Mouse (Mus musculus): ENCODE results near the gene Cntfr. TPM values are rescaled to one million over a fixed set of nuclear protein-coding genes. Genes with fewer than 3 reads are reported as not detected.

Gene Cntfr
- polyA plus RNA-seq, 1 experiment: 101 TPM

GRCm38 (mm10) chr4:41678863-41679262 is 18.0 kb downstream of the Cntfr start:
- WGBS: 57% methylated on average over 6 of the region's 6 CpGs
- H3K4me3 ChIP-seq (replicated peaks; ENCODE audit: insufficient read depth, low read depth, low read length): no peak overlapping the region

DNA sequence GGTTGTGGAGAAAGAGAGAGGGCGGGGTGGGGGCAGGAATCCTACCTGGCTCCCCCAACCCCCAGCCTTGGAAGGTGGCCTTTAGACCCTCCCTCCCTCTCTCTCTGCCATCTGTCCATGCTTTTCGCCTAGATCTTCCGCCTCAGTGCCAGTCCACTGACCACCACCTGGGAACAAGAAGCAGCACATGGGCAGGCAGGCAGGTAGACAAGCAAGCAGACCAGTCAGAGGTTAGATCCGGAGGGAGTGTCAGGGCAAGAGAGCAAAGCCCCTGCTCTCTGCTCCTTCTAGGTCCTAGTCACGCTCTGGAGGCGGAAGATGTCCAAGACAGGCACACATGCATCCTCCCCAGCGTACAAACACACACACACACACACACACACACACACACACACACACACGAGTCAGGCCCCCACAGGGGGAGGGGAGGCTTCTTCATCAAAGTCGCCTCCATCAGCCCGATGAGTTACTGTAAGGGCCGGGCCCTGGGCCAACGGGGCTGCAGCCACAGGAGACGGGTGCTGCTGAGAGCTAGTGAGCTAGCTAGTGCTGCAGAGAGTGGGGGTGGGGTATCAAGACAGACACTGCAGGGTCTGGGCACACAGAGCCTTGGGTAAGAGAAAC is 19.8 kb downstream of the Cntfr start:
- TF ChIP-seq CTCF (IDR thresholded peaks at IDR 0.05; ENCODE audit: borderline replicate concordance, insufficient read depth, low read depth, low read length) (no peak), POLR2A (IDR thresholded peaks at IDR 0.05; ENCODE audit: borderline replicate concordance, insufficient read depth, low read length) (peak; percentile 15; the same call in 1 of the 2 replicates)
- H3K27me3 ChIP-seq (ENCODE audit: control insufficient read depth, insufficient read depth, low read length): no peaks in the 10 kb centered on the region
- WGBS: 12% methylated on average over 13 of the region's 13 CpGs
- DNase-seq: peak; percentile 71 to 82
- H3K4me1 ChIP-seq (ENCODE audit: control insufficient read depth, insufficient read depth, low read length): peaks cover 66% of the 10 kb centered on the region
- H3K4me3 ChIP-seq (replicated peaks; ENCODE audit: insufficient read depth, low read depth, low read length): no peak overlapping the region
- peak overlapping the region; percentile 35 for H3K27ac ChIP-seq (ENCODE audit: insufficient read depth, low read length)

More at GRCm38 (mm10) chr4:41678863-41679262, 18.0 kb downstream of the Cntfr start:
- peaks cover 64% of the 10 kb centered on the region for H3K4me1 ChIP-seq (ENCODE audit: control insufficient read depth, insufficient read depth, low read length)
- no peak for DNase-seq
- no peaks in the 10 kb centered on the region for H3K27me3 ChIP-seq (ENCODE audit: control insufficient read depth, insufficient read depth, low read length)
- TF ChIP-seq POLR2A (IDR thresholded peaks at IDR 0.05; ENCODE audit: borderline replicate concordance, insufficient read depth, low read length) (no peak), CTCF (IDR thresholded peaks at IDR 0.05; ENCODE audit: borderline replicate concordance, insufficient read depth, low read depth, low read length) (no peak)
- H3K27ac ChIP-seq (ENCODE audit: insufficient read depth, low read length): 0 out of 2 replicates have a peak overlapping the region, but pooled peaks have one; percentile 15

GRCm38 (mm10) chr4:41676248-41677005 is 20.5 kb downstream of the Cntfr start:
- 7% methylated on average over 17 of the region's 17 CpGs for WGBS
- DNase-seq: peak; percentile 62 to 70
- TF ChIP-seq CTCF (IDR thresholded peaks at IDR 0.05; ENCODE audit: borderline replicate concordance, insufficient read depth, low read depth, low read length) (no peak), POLR2A (IDR thresholded peaks at IDR 0.05; ENCODE audit: borderline replicate concordance, insufficient read depth, low read length) (no peak; the same call in 1 of the 2 replicates)
- Histone ChIP-seq H3K27me3 (ENCODE audit: control insufficient read depth, insufficient read depth, low read length) (no peaks in the 10 kb centered on the region), H3K4me3 (replicated peaks; ENCODE audit: insufficient read depth, low read depth, low read length) (peak overlapping the region; percentile 16), H3K27ac (ENCODE audit: insufficient read depth, low read length) (peak overlapping the region; percentile 35), H3K4me1 (ENCODE audit: control insufficient read depth, insufficient read depth, low read length) (peaks cover 60% of the 10 kb centered on the region)

- 33% methylated on average over 19 of the region's 19 CpGs for whole genome bisulfite sequencing
- DNase-seq: no peak
- TF ChIP-seq CTCF (IDR thresholded peaks at IDR 0.05; ENCODE audit: borderline replicate concordance, insufficient read depth, low read depth, low read length) (no peak), POLR2A (IDR thresholded peaks at IDR 0.05; ENCODE audit: borderline replicate concordance, insufficient read depth, low read length) (no peak)
- Histone ChIP-seq H3K27ac (ENCODE audit: insufficient read depth, low read length) (no peak overlapping the region), H3K4me3 (replicated peaks; ENCODE audit: insufficient read depth, low read depth, low read length) (no peak overlapping the region), H3K27me3 (ENCODE audit: control insufficient read depth, insufficient read depth, low read length) (no peaks in the 10 kb centered on the region), H3K4me1 (ENCODE audit: control insufficient read depth, insufficient read depth, low read length) (peaks cover 38% of the 10 kb centered on the region)
Measured at GRCm38 (mm10) chr4:41673186-41673585, 23.7 kb downstream of the Cntfr start.

GRCm38 (mm10) chr4:41672522-41672963 is 24.3 kb downstream of the Cntfr start:
- peaks cover 36% of the 10 kb centered on the region for H3K4me1 ChIP-seq (ENCODE audit: control insufficient read depth, insufficient read depth, low read length)
- H3K4me3 ChIP-seq (replicated peaks; ENCODE audit: insufficient read depth, low read depth, low read length): no peak overlapping the region
- no peak for DNase-seq
- no peaks in the 10 kb centered on the region for H3K27me3 ChIP-seq (ENCODE audit: control insufficient read depth, insufficient read depth, low read length)
- TF ChIP-seq POLR2A (IDR thresholded peaks at IDR 0.05; ENCODE audit: borderline replicate concordance, insufficient read depth, low read length): no peak
- TF ChIP-seq CTCF (IDR thresholded peaks at IDR 0.05; ENCODE audit: borderline replicate concordance, insufficient read depth, low read depth, low read length): no peak
- H3K27ac ChIP-seq (ENCODE audit: insufficient read depth, low read length): no peak overlapping the region
- WGBS: 49% methylated on average over 8 of the region's 8 CpGs

- Histone ChIP-seq H3K27ac (ENCODE audit: insufficient read depth, low read length) (no peak overlapping the region), H3K27me3 (ENCODE audit: control insufficient read depth, insufficient read depth, low read length) (no peaks in the 10 kb centered on the region), H3K4me3 (replicated peaks; ENCODE audit: insufficient read depth, low read depth, low read length) (no peak overlapping the region), H3K4me1 (ENCODE audit: control insufficient read depth, insufficient read depth, low read length) (peaks cover 31% of the 10 kb centered on the region)
- TF ChIP-seq CTCF (IDR thresholded peaks at IDR 0.05; ENCODE audit: borderline replicate concordance, insufficient read depth, low read depth, low read length) (no peak), POLR2A (IDR thresholded peaks at IDR 0.05; ENCODE audit: borderline replicate concordance, insufficient read depth, low read length) (no peak)
- no peak for DNase-seq
- 24% methylated on average over 8 of the region's 8 CpGs for WGBS
Measured at GRCm38 (mm10) chr4:41671963-41672480, 24.9 kb downstream of the Cntfr start.

GRCm38 (mm10) chr4:41671500-41671899 is 25.4 kb downstream of the Cntfr start:
- Histone ChIP-seq H3K4me3 (replicated peaks; ENCODE audit: insufficient read depth, low read depth, low read length) (no peak overlapping the region), H3K4me1 (ENCODE audit: control insufficient read depth, insufficient read depth, low read length) (peaks cover 26% of the 10 kb centered on the region), H3K27ac (ENCODE audit: insufficient read depth, low read length) (no peak overlapping the region), H3K27me3 (ENCODE audit: control insufficient read depth, insufficient read depth, low read length) (no peaks in the 10 kb centered on the region)
- TF ChIP-seq CTCF (IDR thresholded peaks at IDR 0.05; ENCODE audit: borderline replicate concordance, insufficient read depth, low read depth, low read length) (no peak), POLR2A (IDR thresholded peaks at IDR 0.05; ENCODE audit: borderline replicate concordance, insufficient read depth, low read length) (no peak)
- DNase-seq: no peak
- 49% methylated on average over 5 of the region's 5 CpGs for whole genome bisulfite sequencing
